Mouse (Mus musculus): ENCODE data around the gene Gas6. TPM values are rescaled to one million over a fixed set of nuclear protein-coding genes. Genes with fewer than 3 reads are reported as not detected.

Gene Gas6
- total RNA-seq, 2 experiments from 2014 or later: 125 to 126 TPM

DNA sequence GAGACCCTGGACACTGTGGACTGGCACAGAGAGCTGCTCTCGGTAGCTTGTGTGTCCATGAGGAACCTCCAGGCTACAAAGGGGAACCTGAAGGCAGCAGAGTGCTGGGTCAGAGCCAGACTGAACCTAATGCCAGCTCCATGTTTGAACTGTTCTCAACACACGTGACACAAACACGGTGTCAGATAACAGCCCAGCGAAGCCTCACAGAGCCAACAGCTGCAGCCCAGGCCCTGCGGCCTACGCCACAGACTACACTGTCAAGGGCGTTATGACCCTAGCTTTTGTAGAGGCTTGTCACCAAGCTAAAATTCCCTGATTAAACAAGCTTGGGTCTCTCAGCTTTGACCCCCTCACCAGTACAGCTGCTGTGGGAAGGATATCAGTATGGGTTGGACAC lies 22.0 kb downstream of the Gas6 start:
- intact Hi-C loops (cut with DNase I): loop anchor here (10.0 kb wide), 1 partner anchor 293 kb away; no protein-coding TSS in a partner anchor
- no peak for DNase-seq (ENCODE audit: extremely low spot score in 1 of 2, low spot score in 2 of 2)

DNA sequence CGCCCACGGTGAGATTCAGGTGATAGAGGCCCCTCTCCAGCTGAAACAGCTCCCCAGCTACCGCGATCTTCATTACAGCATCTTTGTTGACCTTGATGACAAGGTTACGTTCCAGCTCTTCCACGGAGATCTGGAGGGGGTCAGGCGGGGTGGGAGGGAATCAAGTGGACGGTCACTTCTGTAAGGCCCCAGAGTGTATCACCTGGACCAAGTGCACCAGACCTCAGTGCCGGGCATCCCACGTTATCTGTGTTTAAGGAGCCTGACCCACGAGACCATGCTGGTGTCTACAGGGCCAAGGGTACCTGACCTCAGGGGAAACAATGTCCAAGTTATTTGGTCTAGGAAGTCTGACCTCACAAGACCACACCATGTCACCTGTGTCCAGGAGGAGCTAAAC lies 22.8 kb downstream of the Gas6 start:
- intact Hi-C loops (cut with DNase I): loop anchor here (10.0 kb wide), 1 partner anchor 293 kb away; no protein-coding TSS in a partner anchor
- no peak for DNase-seq (ENCODE audit: extremely low spot score in 1 of 2, low spot score in 2 of 2)

DNA sequence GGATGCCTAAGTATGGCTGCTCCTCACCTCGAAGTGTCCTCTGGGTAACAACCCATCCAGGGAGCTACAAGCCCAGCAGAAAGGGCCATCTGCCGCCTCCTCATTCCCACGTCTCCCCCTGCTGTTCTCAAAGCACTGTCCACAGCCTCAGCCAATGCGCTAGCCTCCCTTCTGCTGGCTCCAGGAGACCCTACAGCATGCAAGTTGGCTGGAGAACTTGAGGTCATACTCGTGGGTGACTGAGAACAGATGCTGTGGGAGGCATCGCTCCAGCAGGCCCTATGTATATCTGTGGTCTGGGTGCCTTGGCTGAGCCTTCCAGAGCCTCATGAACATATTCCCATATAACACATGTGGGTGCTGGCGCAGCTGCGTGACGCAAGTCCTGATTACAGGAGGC lies 25.6 kb downstream of the Gas6 start:
- no peak for DNase-seq (ENCODE audit: extremely low spot score in 1 of 2, low spot score in 2 of 2)
- intact Hi-C loops (cut with DNase I): no loop called here

DNA sequence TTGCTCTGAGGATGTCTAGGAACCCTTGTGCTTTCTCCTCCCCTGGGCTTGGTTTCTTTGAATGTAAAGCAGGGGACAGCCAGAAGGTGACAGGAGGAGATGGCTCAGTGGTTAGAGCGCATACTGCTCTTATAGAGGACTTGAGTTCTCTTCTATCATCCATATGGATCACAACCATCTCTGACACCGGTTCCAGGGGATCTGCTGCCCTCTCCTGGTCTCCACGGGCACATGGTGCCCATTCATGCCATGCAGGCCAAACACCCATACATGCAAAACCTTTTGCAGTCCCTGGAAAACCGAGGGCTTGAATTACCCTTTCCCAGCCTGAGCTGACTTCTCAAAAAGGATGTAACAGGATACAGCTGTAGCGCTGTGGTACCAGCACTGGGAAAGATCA lies 27.3 kb downstream of the Gas6 start:
- DNase-seq (ENCODE audit: extremely low spot score in 1 of 2, low spot score in 2 of 2): no peak
- intact Hi-C loops (cut with DNase I): no loop called here

DNA sequence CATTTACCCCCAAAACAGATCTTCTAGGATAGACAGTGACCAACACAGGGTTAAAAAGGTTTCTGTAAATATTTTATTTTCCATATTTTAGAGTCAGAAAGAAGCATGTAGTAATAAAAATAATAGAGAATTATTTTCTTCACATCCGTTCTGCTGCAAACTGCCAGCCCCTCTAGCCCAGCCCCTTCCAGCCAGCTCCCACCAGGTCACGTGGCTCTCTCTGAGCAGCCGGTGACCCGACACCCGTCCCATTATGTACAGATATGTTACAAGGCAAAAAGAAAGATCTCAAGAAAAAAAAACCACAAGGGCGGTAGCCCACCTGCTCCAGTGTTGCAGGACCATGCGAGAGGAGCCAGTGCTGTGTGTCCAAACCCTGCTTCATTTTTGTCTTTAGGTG lies 29.0 kb downstream of the Gas6 start:
- intact Hi-C loops (cut with DNase I): no loop called here
- no peak for DNase-seq (ENCODE audit: extremely low spot score in 1 of 2, low spot score in 2 of 2)

DNA sequence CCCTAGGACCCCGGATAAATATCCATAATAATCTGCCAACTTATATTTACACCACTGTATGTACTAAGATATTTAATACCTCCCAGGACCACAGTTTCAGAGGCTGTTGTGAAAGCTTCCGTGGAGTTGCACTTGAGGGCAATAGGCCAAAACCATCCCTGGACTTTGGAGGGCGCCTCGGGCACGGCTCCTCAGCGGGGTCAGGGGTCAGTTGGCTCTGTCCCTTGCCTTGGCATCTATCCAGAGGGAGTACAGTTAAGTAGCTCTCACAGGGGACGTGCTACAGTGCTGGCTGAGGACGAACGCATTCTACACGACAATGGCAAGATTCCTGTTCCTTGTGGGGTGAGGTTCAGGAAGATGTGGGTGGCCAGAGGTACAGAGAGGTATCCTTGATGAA lies 31.9 kb downstream of the Gas6 start:
- DNase-seq (ENCODE audit: extremely low spot score in 1 of 2, low spot score in 2 of 2): peak in 1 of 2 experiments; percentile 62
- intact Hi-C loops (cut with DNase I): loop anchor here (1.0 kb wide), 1 partner anchor 49 kb away; no protein-coding TSS in a partner anchor

DNA sequence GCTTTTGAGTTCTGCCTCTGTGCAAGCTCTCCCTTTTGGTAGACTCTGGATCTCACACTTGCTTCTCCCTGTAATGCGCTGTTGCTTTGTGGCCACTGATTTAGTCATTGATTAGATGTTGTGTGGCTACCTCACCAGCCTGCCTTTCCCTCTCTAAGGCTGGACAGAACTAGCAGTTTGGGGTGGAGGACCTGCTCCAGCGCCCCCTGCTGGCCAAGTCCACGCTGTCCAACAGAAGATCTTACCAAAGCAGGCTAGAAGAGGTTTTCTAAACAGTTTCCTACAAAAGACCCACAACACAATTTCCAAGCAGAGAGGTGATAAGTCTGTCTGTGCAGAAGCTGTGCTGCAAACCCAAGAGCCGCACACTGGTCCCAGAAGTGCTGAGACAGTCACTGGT lies 32.4 kb downstream of the Gas6 start:
- peak; percentile 59 to 83 for DNase-seq (ENCODE audit: extremely low spot score in 1 of 2, low spot score in 2 of 2)
- intact Hi-C loops (cut with DNase I): loop anchor here (1.0 kb wide), 1 partner anchor 49 kb away; no protein-coding TSS in a partner anchor

DNA sequence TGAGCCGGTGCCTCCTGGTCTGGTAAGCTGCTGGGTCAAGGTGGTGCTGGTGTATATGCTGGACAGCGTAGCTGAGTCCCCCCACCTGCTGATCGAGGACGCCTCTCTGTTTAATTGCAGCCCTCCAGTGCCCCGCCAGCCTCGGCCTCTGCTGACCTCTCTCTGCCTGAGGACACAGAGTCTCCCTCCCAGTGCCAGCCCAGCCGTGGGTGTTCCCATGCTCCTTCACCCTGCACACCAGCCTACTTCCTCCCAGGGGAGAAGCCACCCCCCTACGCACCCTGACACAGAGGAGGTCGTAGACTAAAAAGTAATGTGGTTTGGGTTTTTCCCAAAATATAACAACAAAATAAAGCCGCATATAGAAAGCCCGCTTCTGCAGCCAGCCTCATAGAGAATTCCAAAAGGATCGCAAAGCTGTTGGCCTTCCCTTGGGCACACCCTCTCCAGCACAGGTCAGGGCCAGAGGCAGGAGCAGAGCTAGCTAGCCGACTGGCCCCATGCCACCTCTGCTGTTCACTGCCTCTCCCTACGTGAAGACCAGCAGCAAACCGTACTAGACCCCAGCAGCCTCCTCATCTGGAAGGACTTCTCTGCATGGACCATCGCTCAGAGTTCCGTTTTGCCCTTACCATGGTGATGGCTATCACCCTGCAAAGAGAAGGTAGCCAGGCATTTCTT lies 33.1 kb downstream of the Gas6 start:
- no peak for DNase-seq (ENCODE audit: extremely low spot score in 1 of 2, low spot score in 2 of 2)
- intact Hi-C loops (cut with DNase I): no loop called here

DNA sequence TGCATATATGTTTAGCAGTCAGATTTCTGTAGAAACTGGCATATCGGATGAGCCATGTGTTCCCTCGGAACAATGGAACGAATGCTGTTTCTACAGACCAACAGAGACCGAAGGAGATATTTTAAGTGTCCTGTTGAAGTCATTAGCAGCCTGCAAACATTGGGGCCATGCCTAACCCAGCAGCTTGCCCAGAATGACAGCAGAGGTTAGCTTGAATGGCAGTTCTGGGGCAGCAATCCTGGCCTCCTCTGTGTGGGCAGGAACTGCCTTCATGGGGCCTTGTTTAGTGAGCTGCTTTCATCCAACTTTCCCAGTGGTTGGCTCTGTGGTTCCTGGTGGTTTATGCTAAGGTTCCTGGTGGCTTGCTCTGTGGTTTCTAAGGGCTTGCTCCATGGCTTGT lies 34.9 kb downstream of the Gas6 start:
- intact Hi-C loops (cut with DNase I): no loop called here
- DNase-seq (ENCODE audit: extremely low spot score in 1 of 2, low spot score in 2 of 2): no peak

DNA sequence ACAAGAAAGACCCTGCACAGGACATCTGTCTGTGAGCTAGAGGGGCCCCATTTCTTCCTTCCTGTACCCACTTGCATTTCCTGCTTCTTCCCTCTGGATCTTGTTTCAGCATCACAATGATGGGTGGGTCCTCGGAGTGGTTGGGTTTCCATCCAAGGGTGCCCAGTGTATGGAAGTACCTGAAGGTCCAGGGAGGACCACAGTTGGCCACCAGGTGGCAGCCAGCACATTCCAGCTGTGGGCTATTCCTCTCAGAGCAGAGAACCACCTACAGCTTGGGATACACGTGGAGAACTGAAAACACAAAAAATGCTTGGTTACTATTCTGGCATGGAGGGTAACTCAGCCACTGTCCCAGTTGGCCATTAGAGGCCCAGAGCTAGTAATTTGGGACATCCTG lies 39.0 kb downstream of the Gas6 start:
- DNase-seq (ENCODE audit: extremely low spot score in 1 of 2, low spot score in 2 of 2): peak in 1 of 2 experiments; percentile 71
- intact Hi-C loops (cut with DNase I): no loop called here

DNA sequence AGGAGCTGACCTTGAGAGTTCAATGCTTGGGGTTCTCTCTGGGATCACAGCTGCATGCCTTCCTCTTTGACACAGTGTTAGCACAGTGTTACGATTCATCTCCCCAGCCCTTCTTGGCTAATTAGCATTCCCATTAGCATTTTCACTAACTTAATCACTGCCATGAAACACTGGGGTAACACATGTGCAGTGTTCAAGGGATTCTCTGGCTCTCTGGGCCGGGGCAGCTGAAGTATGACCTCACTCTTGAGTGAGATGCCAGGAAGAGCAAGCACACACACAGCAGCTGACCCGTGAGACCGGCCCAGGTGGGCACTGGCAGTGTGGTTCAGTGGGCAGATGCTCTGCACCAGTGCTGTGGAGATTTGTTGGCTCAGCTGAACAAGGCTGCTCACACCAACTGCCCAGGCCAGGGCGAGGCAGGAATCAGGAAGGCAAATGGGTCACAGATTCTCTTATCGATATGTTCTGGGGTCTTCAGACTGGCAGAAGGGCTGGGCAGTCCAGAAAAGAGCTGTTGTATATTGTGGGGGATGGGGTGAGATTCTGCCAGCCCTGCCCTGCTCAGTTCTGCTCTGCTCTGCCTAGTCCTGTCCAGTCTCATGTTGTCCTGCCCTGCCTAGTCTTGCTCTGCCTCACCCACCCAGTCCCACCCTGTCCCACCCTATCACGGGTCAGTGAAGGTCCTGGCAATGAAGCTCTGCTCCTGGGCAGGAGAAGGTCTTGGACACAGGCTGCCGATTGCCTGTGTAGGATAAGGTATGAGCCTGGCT lies 39.8 kb downstream of the Gas6 start:
- DNase-seq (ENCODE audit: extremely low spot score in 1 of 2, low spot score in 2 of 2): peak; percentile 33 to 53
- intact Hi-C loops (cut with DNase I): no loop called here

DNA sequence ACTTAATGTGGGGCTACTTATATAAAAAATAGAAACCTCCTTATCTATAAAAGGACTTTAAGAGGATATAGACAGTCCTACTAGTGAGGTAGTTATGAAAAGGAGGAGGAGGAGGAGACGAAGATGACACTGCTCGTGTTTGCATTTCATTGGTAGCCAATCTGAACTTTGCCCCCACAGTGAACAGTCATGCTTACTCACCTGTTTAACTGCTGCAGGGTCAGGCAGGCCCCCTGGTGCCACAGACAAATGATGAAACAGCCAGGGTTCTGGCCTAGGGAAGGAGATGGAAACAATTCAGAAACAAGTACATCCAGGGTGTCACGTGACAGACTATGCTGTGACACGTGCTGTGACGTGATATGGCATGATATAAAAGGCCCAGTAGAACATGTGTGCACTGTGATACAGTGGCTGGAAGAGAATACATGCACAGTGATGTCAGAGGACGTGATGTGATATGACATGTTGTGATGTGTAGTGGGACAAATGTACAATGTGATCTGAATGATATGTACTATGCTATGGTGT lies 42.5 kb downstream of the Gas6 start:
- intact Hi-C loops (cut with DNase I): no loop called here
- no peak for DNase-seq (ENCODE audit: extremely low spot score in 1 of 2, low spot score in 2 of 2)

DNA sequence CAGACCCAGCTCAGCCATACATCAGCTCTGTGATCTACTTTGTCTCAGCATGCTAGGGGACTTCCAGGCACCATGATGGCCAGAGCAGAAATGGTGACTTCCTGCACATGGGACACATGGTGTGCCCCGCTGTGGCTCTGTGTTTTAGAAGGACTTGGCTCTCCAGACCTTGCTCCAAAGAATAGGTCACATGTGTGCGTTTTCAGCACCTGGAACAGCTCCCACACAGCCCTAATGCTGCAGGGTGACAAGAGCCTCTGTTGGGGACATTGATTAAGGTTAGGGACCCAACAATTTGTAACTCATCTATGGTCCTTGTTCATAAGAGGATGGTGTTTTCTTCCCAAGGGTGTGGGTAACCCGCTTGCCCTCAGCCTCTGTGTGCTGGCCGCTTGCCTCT lies 46.1 kb downstream of the Gas6 start:
- DNase-seq (ENCODE audit: extremely low spot score in 1 of 2, low spot score in 2 of 2): peak in 1 of 2 experiments; percentile 25
- intact Hi-C loops (cut with DNase I): no loop called here

DNA sequence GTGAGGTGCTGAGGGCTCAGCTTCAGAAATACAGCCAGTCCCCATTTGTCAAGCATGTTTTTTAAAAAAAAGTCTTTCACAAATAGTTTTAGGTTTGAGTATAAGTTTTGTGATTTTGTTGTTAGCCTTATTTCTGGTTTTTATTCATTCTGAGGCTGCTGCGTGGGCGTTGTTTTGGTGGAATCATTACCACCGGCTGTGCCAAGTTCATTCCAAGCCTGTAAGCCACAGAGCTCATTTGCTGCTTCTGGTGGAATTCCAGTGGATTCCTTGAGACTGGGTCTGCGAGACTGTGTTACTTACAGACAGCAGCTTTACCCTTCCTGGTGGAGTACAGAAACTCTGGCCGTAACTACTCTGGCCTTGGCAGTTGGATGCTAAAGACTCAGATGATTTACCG lies 47.8 kb downstream of the Gas6 start:
- intact Hi-C loops (cut with DNase I): no loop called here
- DNase-seq (ENCODE audit: extremely low spot score in 1 of 2, low spot score in 2 of 2): no peak

DNA sequence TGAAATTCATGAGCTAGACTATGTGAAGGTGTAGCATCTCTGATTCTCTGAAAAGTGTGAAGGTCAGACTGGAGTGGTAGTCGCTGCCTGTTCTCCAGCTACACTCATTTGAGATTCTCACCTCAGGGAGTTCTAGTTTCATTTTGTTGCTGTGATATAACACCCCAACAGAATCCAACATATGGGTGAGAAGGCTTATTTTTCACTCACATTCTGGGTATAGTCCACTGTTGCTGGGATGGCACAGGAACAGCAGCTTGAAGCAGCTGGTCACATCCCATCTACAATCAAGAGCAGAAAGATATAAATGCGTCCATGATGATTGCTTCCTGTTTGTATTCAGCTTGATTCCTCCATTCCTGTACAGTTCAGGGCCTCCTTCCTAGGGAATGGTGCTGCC lies 52.1 kb downstream of the Gas6 start:
- DNase-seq (ENCODE audit: extremely low spot score in 1 of 2, low spot score in 2 of 2): no peak
- intact Hi-C loops (cut with DNase I): no loop called here

DNA sequence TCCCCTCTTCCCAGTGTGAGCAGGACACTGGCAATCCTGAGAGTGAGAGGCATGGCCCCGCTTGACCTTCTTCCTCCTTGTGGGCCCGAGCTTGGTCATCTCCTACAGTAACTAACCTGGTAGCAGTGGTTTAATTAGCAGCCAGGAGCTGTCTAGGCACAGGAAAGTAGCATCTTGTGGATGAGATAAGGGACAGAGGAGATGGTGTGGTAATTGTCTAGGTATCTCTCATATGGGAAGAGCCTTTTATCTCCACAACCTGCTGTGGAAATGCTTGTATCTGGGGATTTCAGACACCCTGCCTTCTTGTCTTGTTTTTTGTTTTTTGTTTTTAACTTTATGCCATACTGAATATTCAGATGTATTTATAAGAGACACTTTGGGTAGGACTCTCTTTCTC lies 56.8 kb downstream of the Gas6 start:
- DNase-seq (ENCODE audit: extremely low spot score in 1 of 2, low spot score in 2 of 2): no peak
- intact Hi-C loops (cut with DNase I): no loop called here

DNA sequence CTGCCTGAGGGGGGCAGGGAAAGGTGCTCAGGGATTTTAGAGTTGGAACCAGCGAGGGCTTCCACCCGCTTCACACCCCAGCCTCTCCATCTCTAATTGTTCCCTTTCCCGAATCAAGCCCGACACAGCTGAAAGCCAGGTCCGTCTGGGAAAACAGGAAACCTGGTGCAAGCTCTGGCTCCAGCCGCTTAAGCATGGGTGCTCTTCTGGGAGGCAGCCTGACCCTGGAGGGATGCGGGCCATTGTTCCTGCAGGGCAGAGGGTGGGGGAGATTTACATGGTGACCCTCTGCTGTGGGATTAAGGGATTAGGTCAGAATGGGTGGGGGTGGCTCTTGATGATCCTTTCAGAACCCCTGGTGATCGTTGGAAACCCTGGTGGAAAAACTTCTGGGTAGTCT lies 58.2 kb downstream of the Gas6 start:
- intact Hi-C loops (cut with DNase I): no loop called here
- no peak for DNase-seq (ENCODE audit: extremely low spot score in 1 of 2, low spot score in 2 of 2)

DNA sequence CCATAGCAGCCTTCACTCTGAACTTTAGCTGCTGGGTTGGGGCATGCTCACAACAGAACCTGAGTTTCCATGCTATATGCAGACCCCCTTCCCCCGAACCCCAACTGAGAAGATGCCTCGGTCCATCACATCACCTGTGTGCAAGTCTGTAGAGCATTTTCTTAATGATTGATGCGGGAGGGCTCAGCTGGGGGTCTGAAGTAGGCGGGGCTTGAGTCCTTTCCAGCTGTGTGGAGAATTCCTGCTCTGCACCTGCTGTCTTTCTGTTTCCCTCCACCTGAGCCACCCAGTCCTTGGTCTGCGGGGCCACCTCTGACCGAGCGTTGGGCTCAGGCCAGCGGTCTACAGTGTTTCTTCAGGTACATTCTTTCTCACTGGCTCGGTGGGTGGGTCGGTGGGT lies 59.4 kb downstream of the Gas6 start, which contains the start of gene Tmem255b:
Gene Tmem255b, plus strand, starts transcription at position 301 of the 400 bp plus-strand sequence.
- DNase-seq (ENCODE audit: extremely low spot score in 1 of 2, low spot score in 2 of 2): no peak
- intact Hi-C loops (cut with DNase I): no loop called here

DNA sequence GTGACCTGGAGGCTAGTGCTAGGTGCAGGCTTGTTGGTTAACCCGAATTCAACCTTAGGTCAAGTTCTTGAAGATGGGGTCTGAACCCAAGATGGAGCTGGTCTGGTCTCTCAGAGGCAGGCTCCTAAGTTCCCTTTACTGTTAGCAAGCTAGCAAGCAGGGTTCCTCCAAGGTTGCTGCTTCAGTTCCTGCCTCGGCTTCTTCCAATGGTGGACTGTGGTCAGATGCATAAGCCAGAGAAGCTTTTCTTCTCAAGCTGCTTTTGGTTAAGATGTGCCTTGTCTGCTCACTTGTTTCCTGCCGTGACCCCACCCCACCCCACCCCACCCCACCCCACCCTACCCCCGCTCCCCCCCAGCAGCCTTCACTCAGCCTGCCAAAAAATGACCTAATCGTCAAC lies 61.2 kb downstream of the Gas6 start:
- DNase-seq (ENCODE audit: extremely low spot score in 1 of 2, low spot score in 2 of 2): no peak
- intact Hi-C loops (cut with DNase I): no loop called here

DNA sequence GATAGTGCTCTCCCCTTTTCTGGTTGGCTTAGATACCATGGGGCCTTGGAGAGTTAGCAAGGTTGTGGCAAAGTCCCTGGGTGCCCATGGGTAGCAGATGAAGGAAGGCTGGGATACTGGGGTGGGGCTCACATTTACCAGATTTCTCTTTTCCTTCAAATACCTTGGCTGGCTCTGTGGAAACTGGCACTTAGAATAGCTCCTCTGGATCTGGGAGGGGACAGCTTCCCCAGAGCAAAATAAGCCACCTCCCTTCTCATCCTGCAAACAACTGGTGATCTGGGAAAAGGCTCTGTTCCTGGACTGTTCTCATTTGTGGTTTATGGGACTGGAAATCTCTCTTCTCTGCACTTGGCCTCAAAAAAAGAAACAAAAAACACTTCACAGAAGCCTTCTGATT lies 63.4 kb downstream of the Gas6 start:
- intact Hi-C loops (cut with DNase I): no loop called here
- DNase-seq (ENCODE audit: extremely low spot score in 1 of 2, low spot score in 2 of 2): no peak

Data from left cerebral cortex, postnatal 10 days (tissue).